Mouse (Mus musculus): ENCODE measurements at regions not wholly inside any gene's neighbourhood (a gene's known extent, or its start where the extent isn't known, plus 50 kb on each side); places are given as distances from the start of the nearest gene placed in this dataset.

GRCm38 (mm10) chr10:111867538-111867937, 104.9 kb upstream of the Krr1 start:
- Histone ChIP-seq H3K79me2 (ENCODE audit: control insufficient read depth, insufficient read depth, low read length, poor library complexity) (no peaks in the 10 kb centered on the region), H3K4me3 (ENCODE audit: control insufficient read depth in 1 of 2, insufficient read depth in 1 of 2, low read depth in 2 of 2, low read length in 2 of 2) (no peak overlapping the region), H3K36me3 (ENCODE audit: control insufficient read depth in 1 of 2, insufficient read depth in 2 of 2, low read length in 2 of 2) (no peaks in the 10 kb centered on the region), H3K27me3 (ENCODE audit: control insufficient read depth in 1 of 2, insufficient read depth in 2 of 2, low read length in 2 of 2) (no peaks in the 10 kb centered on the region; a peak in 2 of 4 replicates), H3K4me1 (ENCODE audit: control insufficient read depth in 1 of 2, insufficient read depth in 2 of 2, low read length in 2 of 2) (no peaks in the 10 kb centered on the region), H3K9me3 (replicated peaks; ENCODE audit: insufficient read depth, low read length) (no peaks in the 10 kb centered on the region), H3K9ac (ENCODE audit: control insufficient read depth, low read depth, low read length, poor library complexity, severe bottlenecking) (no peak overlapping the region), H3K27ac (ENCODE audit: control insufficient read depth, low read depth, low read length) (no peak overlapping the region)
- DNase-seq (ENCODE audit: low read depth, low spot score): no peak
- no peak for TF ChIP-seq ELF1 (IDR thresholded peaks at IDR 0.05; ENCODE audit: low read depth, low read length)
- no peak for TF ChIP-seq MAX (IDR thresholded peaks at IDR 0.05; ENCODE audit: low read length)
- TF ChIP-seq E2F4 (IDR thresholded peaks at IDR 0.05; ENCODE audit: borderline replicate concordance, low read depth, low read length): no peak
- TF ChIP-seq POLR2A (IDR thresholded peaks at IDR 0.05; ENCODE audit: control insufficient read depth in 1 of 2, insufficient read depth in 1 of 2, low read depth in 1 of 2, low read length in 2 of 2, poor library complexity in 1 of 2): no peak
- no peak for TF ChIP-seq CHD2 (IDR thresholded peaks at IDR 0.05; ENCODE audit: low read length)
- no peak for TF ChIP-seq NRF1 (IDR thresholded peaks at IDR 0.05; ENCODE audit: insufficient read depth, low read depth, low read length, poor library complexity, severe bottlenecking)
- no peak for TF ChIP-seq GATA1 (IDR thresholded peaks at IDR 0.05; ENCODE audit: low read depth, low read length)
- TF ChIP-seq USF1 (IDR thresholded peaks at IDR 0.05; ENCODE audit: low read depth, low read length): no peak
- no peak for TF ChIP-seq MEF2A (IDR thresholded peaks at IDR 0.05; ENCODE audit: extremely low read depth, insufficient replicate concordance, low read depth, low read length, poor library complexity, severe bottlenecking)
- TF ChIP-seq ZC3H11A (IDR thresholded peaks at IDR 0.05; ENCODE audit: low read depth, low read length): no peak
- TF ChIP-seq SMC3 (IDR thresholded peaks at IDR 0.05; ENCODE audit: low read depth, low read length): no peak
- TF ChIP-seq MAFK (IDR thresholded peaks at IDR 0.05; ENCODE audit: borderline replicate concordance, low read depth, low read length): no peak
- no peak for TF ChIP-seq NELFE (IDR thresholded peaks at IDR 0.05; ENCODE audit: low read depth, low read length)
- TF ChIP-seq TAL1 (IDR thresholded peaks at IDR 0.05; ENCODE audit: low read length): no peak
- no peak for TF ChIP-seq HCFC1 (IDR thresholded peaks at IDR 0.05; ENCODE audit: low read depth, low read length)
- TF ChIP-seq UBTF (IDR thresholded peaks at IDR 0.05; ENCODE audit: borderline replicate concordance, insufficient read depth, low read depth, low read length): no peak
- no peak for TF ChIP-seq KAT2A (conservative IDR thresholded peaks at IDR 0.05; ENCODE audit: low read depth, low read length)
- no peak for TF ChIP-seq JUND (IDR thresholded peaks at IDR 0.05; ENCODE audit: low read depth, low read length)
- no peak for TF ChIP-seq USF2 (IDR thresholded peaks at IDR 0.05; ENCODE audit: borderline replicate concordance in 1 of 2, insufficient read depth in 1 of 2, low read depth in 1 of 2, low read length in 2 of 2)
- no peak for TF ChIP-seq MYC (IDR thresholded peaks at IDR 0.05; ENCODE audit: low read depth, low read length)

- no peak overlapping the region for H3K27ac ChIP-seq (ENCODE audit: control insufficient read depth, low read depth, low read length)
- no peaks in the 10 kb centered on the region for H3K9me3 ChIP-seq (replicated peaks; ENCODE audit: insufficient read depth, low read length)
- no peak for DNase-seq (ENCODE audit: low read depth, low spot score)
- peaks cover 0 to 3% of the 10 kb centered on the region in 2 experiments; a peak in 2 of 4 replicates for H3K27me3 ChIP-seq (ENCODE audit: control insufficient read depth in 1 of 2, insufficient read depth in 2 of 2, low read length in 2 of 2)
- no peak overlapping the region for H3K4me3 ChIP-seq (ENCODE audit: control insufficient read depth in 1 of 2, insufficient read depth in 1 of 2, low read depth in 2 of 2, low read length in 2 of 2)
- no peak overlapping the region for H3K9ac ChIP-seq (ENCODE audit: control insufficient read depth, low read depth, low read length, poor library complexity, severe bottlenecking)
- TF ChIP-seq SMC3 (IDR thresholded peaks at IDR 0.05; ENCODE audit: low read depth, low read length): no peak
- H3K36me3 ChIP-seq (ENCODE audit: control insufficient read depth in 1 of 2, insufficient read depth in 2 of 2, low read length in 2 of 2): no peaks in the 10 kb centered on the region
- H3K4me1 ChIP-seq (ENCODE audit: control insufficient read depth in 1 of 2, insufficient read depth in 2 of 2, low read length in 2 of 2): no peaks in the 10 kb centered on the region
- H3K79me2 ChIP-seq (ENCODE audit: control insufficient read depth, insufficient read depth, low read length, poor library complexity): no peaks in the 10 kb centered on the region
Measured at GRCm38 (mm10) chr10:111880354-111880753, 92.1 kb upstream of the Krr1 start.

Data from MEL (cell line).